Mouse (Mus musculus) thymus, adult 2 months (tissue): Measurements from ENCODE around the gene Apoh. TPM values are rescaled to one million over a fixed set of nuclear protein-coding genes. Genes with fewer than 3 reads are reported as not detected.

Experiments used
- DNase-seq: peaks from one replicate; pipeline ENCODE4 v3.0.0; 2021
- H3K27ac ChIP-seq: fragments of 200-500 bp; 2 replicates; pipeline ENCODE4 v1.5.1; 2012; ENCODE audit warnings: low read length, control low read depth; ENCODE audit not compliant: control insufficient read depth, insufficient read depth
- H3K27me3 ChIP-seq: fragments of 200-500 bp; 2 replicates; pipeline ENCODE4 v1.6.1; 2012; ENCODE audit warnings: mild to moderate bottlenecking, low read length, moderate library complexity, mixed read lengths; ENCODE audit not compliant: control insufficient read depth, insufficient read depth
- H3K36me3 ChIP-seq: fragments of 200-500 bp; 2 replicates; pipeline ENCODE4 v1.6.1; 2012; ENCODE audit warnings: mild to moderate bottlenecking, low read length, moderate library complexity; ENCODE audit not compliant: control insufficient read depth, insufficient read depth
- H3K4me1 ChIP-seq: fragments of 200-500 bp; replicated peaks from 2 replicates; pipeline ENCODE4 v1.6.1; 2012; ENCODE audit warnings: low read length; ENCODE audit not compliant: control insufficient read depth, insufficient read depth
- H3K4me3 ChIP-seq: fragments of 200-500 bp; 2 replicates; pipeline ENCODE4 v1.5.1; 2012; ENCODE audit warnings: mild to moderate bottlenecking, low read length, control low read depth, moderate library complexity; ENCODE audit not compliant: control insufficient read depth, insufficient read depth
- CTCF ChIP-seq: fragments of 200-500 bp; IDR thresholded peaks from 2 replicates; pipeline ENCODE4 v1.5.1; 2012; ENCODE audit warnings: mild to moderate bottlenecking, control low read depth, low read length, moderate library complexity, borderline replicate concordance; ENCODE audit not compliant: control insufficient read depth, poor library complexity, insufficient read depth; ENCODE audit errors: extremely low read depth
- POLR2A ChIP-seq: fragments of 200-500 bp; IDR thresholded peaks from 2 replicates; pipeline ENCODE4 v1.6.1; 2012; ENCODE audit warnings: mild to moderate bottlenecking, low read length, control low read depth, moderate library complexity; ENCODE audit not compliant: control insufficient read depth, poor library complexity, insufficient read depth; ENCODE audit errors: extremely low read depth
- WGBS: fragments of 180-500 bp; shearing (Covaris S2); methylation state at CpG from one replicate; pipeline ENCODE4 v1.1.7; 2018; 5-methylcytosine and 5-hydroxymethylcytosine counted together
- polyA plus RNA-seq: library from polyadenylated mRNA; depleted of rRNA; stranded (reverse); fragments of >200 nt; gene quantifications from 2 replicates; pipeline ENCODE4 v1.2.3, GENCODE M21; 2012

The Apoh gene
- polyA plus RNA-seq, 1 experiment: 0.40 TPM

GRCm38 (mm10) chr11:108309791-108310190, 33.4 kb upstream of the Apoh start:
- Histone ChIP-seq H3K36me3 (no peaks in the 10 kb centered on the region), H3K4me3 (no peak overlapping the region), H3K27ac (no peak overlapping the region), H3K27me3 (no peaks in the 10 kb centered on the region), H3K4me1 (peaks cover 20% of the 10 kb centered on the region)
- no peak for DNase-seq
- WGBS: 95% methylated on average over 5 of the region's 5 CpGs
- no peak for TF ChIP-seq POLR2A
- TF ChIP-seq CTCF: no peak

DNA sequence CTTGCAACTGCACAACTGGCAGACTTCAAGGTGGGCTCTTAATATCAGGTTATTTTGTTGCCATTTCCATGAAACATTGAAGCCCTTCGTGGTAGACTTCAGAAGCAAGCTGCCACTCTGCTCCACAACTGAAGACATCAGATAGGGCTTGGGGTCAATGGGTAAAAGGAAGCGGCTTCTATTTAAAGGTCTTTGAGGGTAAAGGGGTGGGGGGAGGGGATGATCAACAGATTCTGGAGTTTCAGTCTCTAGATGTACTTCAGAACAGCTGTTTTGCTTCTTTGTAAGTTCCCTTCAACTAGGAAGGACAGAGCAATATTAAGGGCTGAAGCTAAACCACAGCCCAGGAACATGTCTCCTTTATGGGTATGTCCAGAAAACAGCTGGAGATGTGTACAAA, 31.2 kb upstream of the Apoh start:
- Histone ChIP-seq H3K4me1 (peaks cover 20% of the 10 kb centered on the region), H3K27ac (no peak overlapping the region), H3K27me3 (no peaks in the 10 kb centered on the region), H3K36me3 (no peaks in the 10 kb centered on the region), H3K4me3 (no peak overlapping the region)
- WGBS: 8% methylated on average over 2 of the region's 2 CpGs
- DNase-seq: no peak
- TF ChIP-seq POLR2A (no peak), CTCF (no peak)

DNA sequence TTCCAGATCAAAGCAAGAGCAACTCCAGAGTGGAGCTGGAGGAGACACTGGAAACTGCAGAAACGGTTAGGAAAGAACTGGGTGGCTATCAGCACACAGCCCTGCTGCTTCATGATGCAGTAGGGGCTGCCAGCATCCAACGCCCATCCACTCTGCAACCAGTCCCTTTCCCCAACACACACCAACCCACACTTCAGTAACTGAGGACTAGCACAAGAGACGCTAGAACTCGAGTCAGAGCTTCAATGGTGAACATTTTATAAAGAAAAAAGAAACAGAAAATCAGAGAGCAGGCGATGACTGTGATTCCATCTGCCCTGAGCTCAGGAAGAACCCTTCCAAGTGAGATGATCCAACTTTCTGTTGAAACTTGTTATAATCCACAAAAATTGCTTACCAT, 30.6 kb upstream of the Apoh start:
- no peak for DNase-seq
- no peak for TF ChIP-seq CTCF
- TF ChIP-seq POLR2A: no peak
- Histone ChIP-seq H3K4me3 (no peak overlapping the region), H3K36me3 (no peaks in the 10 kb centered on the region), H3K27me3 (no peaks in the 10 kb centered on the region), H3K4me1 (peaks cover 24% of the 10 kb centered on the region), H3K27ac (no peak overlapping the region)
- 63% methylated on average over 5 of the region's 5 CpGs for WGBS

GRCm38 (mm10) chr11:108315736-108316135, 27.4 kb upstream of the Apoh start:
- peaks cover 28% of the 10 kb centered on the region for H3K4me1 ChIP-seq
- H3K4me3 ChIP-seq: no peak overlapping the region
- no peak for DNase-seq
- H3K36me3 ChIP-seq: no peaks in the 10 kb centered on the region
- H3K27ac ChIP-seq: no peak overlapping the region
- 54% methylated on average over 7 of the region's 7 CpGs for WGBS
- no peaks in the 10 kb centered on the region for H3K27me3 ChIP-seq
- no peak for TF ChIP-seq POLR2A
- no peak for TF ChIP-seq CTCF

DNA sequence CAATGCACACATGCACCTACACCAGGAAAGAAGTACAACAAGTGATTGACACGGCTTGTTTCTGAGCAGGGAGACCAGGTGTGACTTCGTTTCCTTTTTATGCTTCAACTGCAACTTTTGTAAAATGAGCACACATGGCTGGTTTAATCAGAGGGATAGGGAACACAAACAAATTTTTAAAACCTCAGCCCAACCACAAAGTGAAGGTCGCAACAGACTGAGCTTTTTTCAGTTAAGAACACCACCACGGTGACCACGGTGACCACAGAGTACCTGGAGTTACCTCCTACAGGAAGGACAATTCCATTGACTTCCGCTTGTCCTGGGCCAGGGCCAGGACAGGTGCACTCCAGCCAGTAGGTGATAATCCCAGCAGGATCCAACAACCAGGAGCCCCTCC, 25.3 kb upstream of the Apoh start:
- H3K27me3 ChIP-seq: no peaks in the 10 kb centered on the region
- H3K4me1 ChIP-seq: peaks cover 24% of the 10 kb centered on the region
- TF ChIP-seq CTCF (no peak), POLR2A (no peak)
- no peaks in the 10 kb centered on the region for H3K36me3 ChIP-seq
- 0 out of 2 replicates have a peak overlapping the region, but pooled peaks have one; percentile 21 for H3K27ac ChIP-seq
- no peak overlapping the region for H3K4me3 ChIP-seq
- 7% methylated on average over 6 of the region's 6 CpGs for WGBS
- DNase-seq: no peak

DNA sequence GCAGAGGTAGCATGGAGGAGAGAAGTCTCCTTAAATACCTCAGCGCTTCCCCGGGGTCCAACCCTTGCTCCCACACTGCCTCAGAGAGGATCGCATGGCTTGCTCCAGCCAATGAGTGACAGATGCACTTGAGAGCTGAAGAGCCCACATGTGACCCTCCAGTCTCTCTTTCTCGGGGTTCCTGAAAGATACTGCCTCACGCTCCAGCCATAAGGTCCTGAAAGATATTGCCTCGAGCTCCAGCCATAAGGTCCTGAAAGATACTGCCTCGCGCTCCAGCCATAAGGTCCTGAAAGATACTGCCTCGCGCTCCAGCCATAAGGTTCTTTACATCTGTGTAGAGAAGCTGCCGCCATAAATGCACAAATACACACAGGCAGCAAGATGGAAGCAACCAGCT, 24.0 kb upstream of the Apoh start:
- TF ChIP-seq CTCF (no peak), POLR2A (no peak)
- no peak for DNase-seq
- Histone ChIP-seq H3K27ac (no peak overlapping the region), H3K4me3 (no peak overlapping the region), H3K36me3 (no peaks in the 10 kb centered on the region), H3K4me1 (peaks cover 19% of the 10 kb centered on the region), H3K27me3 (no peaks in the 10 kb centered on the region)
- 94% methylated on average over 11 of the region's 11 CpGs for WGBS

- TF ChIP-seq CTCF: no peak
- TF ChIP-seq POLR2A: no peak
- no peak for DNase-seq
- Histone ChIP-seq H3K27me3 (no peaks in the 10 kb centered on the region), H3K4me3 (no peak overlapping the region), H3K4me1 (peaks cover 12% of the 10 kb centered on the region), H3K27ac (no peak overlapping the region), H3K36me3 (no peaks in the 10 kb centered on the region)
- WGBS: 82% methylated on average over 7 of the region's 7 CpGs
Measured at GRCm38 (mm10) chr11:108320561-108320960, 22.6 kb upstream of the Apoh start.
